Mouse (Mus musculus): ENCODE results near the gene Pycr1. TPM values are rescaled to one million over a fixed set of nuclear protein-coding genes. Genes with fewer than 3 reads are reported as not detected.

The Pycr1 gene
- polyA plus RNA-seq, 1 experiment from 2014 or later = 29.9 TPM

GRCm38 (mm10) chr11:120648001-120648476 is 4.5 kb upstream of the Pycr1 start, which contains the start of gene Myadml2:
TSS of gene Myadml2 (minus strand) at chr11:120648158.
- DNase-seq (ENCODE audit: low spot score) = no peak
- Histone ChIP-seq H3K27ac (peak within 1 kb of the TSS; percentile 88), H3K4me3 (peak within 1 kb of the TSS; percentile 57), H3K36me3 (no peaks in the 10 kb centered on the region), H3K27me3 (ENCODE audit: insufficient read depth, poor library complexity, severe bottlenecking) (peaks cover 8% of the 10 kb centered on the region; the same call in 1 of the 2 replicates), H3K4me1 (peaks cover 26% of the 10 kb centered on the region), H3K9me3 (no peaks in the 10 kb centered on the region)
- WGBS = 3% methylated on average over 13 of the region's 13 CpGs

GRCm38 (mm10) chr11:120647047-120647830 is 3.7 kb upstream of the Pycr1 start:
- DNase-seq (ENCODE audit: low spot score) = peak; percentile 75
- H3K27ac ChIP-seq = peak overlapping the region; percentile 88
- H3K4me3 ChIP-seq = peak overlapping the region; percentile 57
- peaks cover 34% of the 10 kb centered on the region for H3K4me1 ChIP-seq
- no peaks in the 10 kb centered on the region for H3K9me3 ChIP-seq
- H3K27me3 ChIP-seq (ENCODE audit: insufficient read depth, poor library complexity, severe bottlenecking) = peaks cover 14% of the 10 kb centered on the region; the same call in 1 of the 2 replicates
- no peaks in the 10 kb centered on the region for H3K36me3 ChIP-seq
- WGBS = 66% methylated on average over 35 of the region's 35 CpGs

- Histone ChIP-seq H3K9me3 (no peaks in the 10 kb centered on the region), H3K27me3 (ENCODE audit: insufficient read depth, poor library complexity, severe bottlenecking) (peaks cover 27% of the 10 kb centered on the region), H3K4me3 (peak overlapping the region; percentile 68), H3K4me1 (peaks cover 43% of the 10 kb centered on the region), H3K36me3 (no peaks in the 10 kb centered on the region), H3K27ac (peak overlapping the region; percentile 86)
- 4% methylated on average over 18 of the region's 18 CpGs for WGBS
- no peak for DNase-seq (ENCODE audit: low spot score)
Observed at GRCm38 (mm10) chr11:120642939-120643600, 499 bp downstream of the Pycr1 start.

GRCm38 (mm10) chr11:120641869-120642268 is 1.7 kb downstream of the Pycr1 start:
- Histone ChIP-seq H3K4me3 (no peak overlapping the region), H3K36me3 (no peaks in the 10 kb centered on the region), H3K4me1 (peaks cover 31% of the 10 kb centered on the region), H3K27me3 (ENCODE audit: insufficient read depth, poor library complexity, severe bottlenecking) (peaks cover 23% of the 10 kb centered on the region), H3K27ac (0 out of 2 replicates have a peak overlapping the region, but pooled peaks have one; percentile 0), H3K9me3 (no peaks in the 10 kb centered on the region)
- WGBS = 87% methylated on average over 8 of the region's 8 CpGs
- no peak for DNase-seq (ENCODE audit: low spot score)

- H3K27ac ChIP-seq = no peak overlapping the region
- H3K9me3 ChIP-seq = no peaks in the 10 kb centered on the region
- no peaks in the 10 kb centered on the region for H3K36me3 ChIP-seq
- no peak overlapping the region for H3K4me3 ChIP-seq
- peaks cover 20% of the 10 kb centered on the region for H3K27me3 ChIP-seq (ENCODE audit: insufficient read depth, poor library complexity, severe bottlenecking)
- no peak for DNase-seq (ENCODE audit: low spot score)
- 56% methylated on average over 9 of the region's 9 CpGs for WGBS
- H3K4me1 ChIP-seq = peaks cover 29% of the 10 kb centered on the region
Observed at GRCm38 (mm10) chr11:120641255-120641654, 2.3 kb downstream of the Pycr1 start.

- H3K4me1 ChIP-seq = peaks cover 33% of the 10 kb centered on the region
- no peaks in the 10 kb centered on the region for H3K27me3 ChIP-seq (ENCODE audit: insufficient read depth, poor library complexity, severe bottlenecking)
- H3K27ac ChIP-seq = no peak overlapping the region
- no peaks in the 10 kb centered on the region for H3K36me3 ChIP-seq
- 86% methylated on average over 5 of the region's 5 CpGs for WGBS
- no peak overlapping the region for H3K4me3 ChIP-seq
- DNase-seq (ENCODE audit: low spot score) = no peak
- no peaks in the 10 kb centered on the region for H3K9me3 ChIP-seq
Observed at GRCm38 (mm10) chr11:120634810-120635209, 8.8 kb downstream of the Pycr1 start.

GRCm38 (mm10) chr11:120633520-120634343 is 9.8 kb downstream of the Pycr1 start, which contains the start of gene Mafg:
TSS of gene Mafg (minus strand) at chr11:120633600.
- no peaks in the 10 kb centered on the region for H3K9me3 ChIP-seq
- H3K36me3 ChIP-seq = peaks cover 9% of the 10 kb centered on the region
- H3K27me3 ChIP-seq (ENCODE audit: insufficient read depth, poor library complexity, severe bottlenecking) = no peaks in the 10 kb centered on the region
- peak within 1 kb of the TSS; percentile 99 for H3K27ac ChIP-seq
- peak; percentile 96 for DNase-seq (ENCODE audit: low spot score)
- 10% methylated on average over 58 of the region's 58 CpGs for WGBS
- peaks cover 44% of the 10 kb centered on the region for H3K4me1 ChIP-seq
- H3K4me3 ChIP-seq = peak within 1 kb of the TSS; percentile 99

GRCm38 (mm10) chr11:120632559-120633519 is 10.7 kb downstream of the Pycr1 start:
- Histone ChIP-seq H3K4me3 (peak overlapping the region; percentile 99), H3K27me3 (ENCODE audit: insufficient read depth, poor library complexity, severe bottlenecking) (no peaks in the 10 kb centered on the region), H3K36me3 (peaks cover 12% of the 10 kb centered on the region), H3K27ac (peak overlapping the region; percentile 99), H3K9me3 (no peaks in the 10 kb centered on the region), H3K4me1 (peaks cover 46% of the 10 kb centered on the region)
- WGBS = under 1% methylated on average over 116 of the region's 116 CpGs
- DNase-seq (ENCODE audit: low spot score) = peak; percentile 93

GRCm38 (mm10) chr11:120631726-120632448 is 11.7 kb downstream of the Pycr1 start:
- Histone ChIP-seq H3K9me3 (no peaks in the 10 kb centered on the region), H3K4me3 (peak overlapping the region; percentile 99), H3K27me3 (ENCODE audit: insufficient read depth, poor library complexity, severe bottlenecking) (no peaks in the 10 kb centered on the region), H3K4me1 (peaks cover 46% of the 10 kb centered on the region), H3K36me3 (peaks cover 22% of the 10 kb centered on the region), H3K27ac (peak overlapping the region; percentile 99)
- no peak for DNase-seq (ENCODE audit: low spot score)
- 57% methylated on average over 4 of the region's 4 CpGs for WGBS

- H3K4me3 ChIP-seq = peak overlapping the region; percentile 99
Observed at GRCm38 (mm10) chr11:120630881-120631725, 12.5 kb downstream of the Pycr1 start.

More at GRCm38 (mm10) chr11:120630881-120631725, 12.5 kb downstream of the Pycr1 start:
- no peak for DNase-seq (ENCODE audit: low spot score)
- Histone ChIP-seq H3K36me3 (peaks cover 26% of the 10 kb centered on the region), H3K9me3 (no peaks in the 10 kb centered on the region), H3K27ac (peak overlapping the region; percentile 99), H3K27me3 (ENCODE audit: insufficient read depth, poor library complexity, severe bottlenecking) (no peaks in the 10 kb centered on the region), H3K4me1 (peaks cover 47% of the 10 kb centered on the region)
- 34% methylated on average over 7 of the region's 7 CpGs for WGBS

Measured in heart, embryonic 10.5 days (tissue).